Mouse (Mus musculus) embryonic facial prominence, embryonic 15.5 days (tissue): ENCODE data around the gene Sos1. TPM values are rescaled to one million over a fixed set of nuclear protein-coding genes. Genes with fewer than 3 reads are reported as not detected.

ENCODE experiments used
- ATAC-seq: fragments of 200-750 bp; cut with Nextera tagmentation; 2 replicates; pipeline ENCODE4 v1.8.0; 2017; ENCODE audit warnings: low read depth, moderate TSS enrichment; ENCODE audit not compliant: insufficient number of reproducible peaks, low FRiP score, low TSS enrichment
- H3K27ac ChIP-seq: fragments of 300-500 bp; sonication (generic); replicated peaks from 2 replicates; pipeline ENCODE4 v1.5.1; 2015; ENCODE audit warnings: mild to moderate bottlenecking, inconsistent platforms
- H3K27me3 ChIP-seq: fragments of 300-500 bp; sonication (generic); 2 replicates; pipeline ENCODE4 v1.6.1; 2015; ENCODE audit warnings: inconsistent platforms
- H3K36me3 ChIP-seq: fragments of 300-500 bp; sonication (generic); 2 replicates; pipeline ENCODE4 v1.6.1; 2015; ENCODE audit warnings: mild to moderate bottlenecking, inconsistent platforms
- H3K4me1 ChIP-seq: fragments of 300-500 bp; sonication (generic); 2 replicates; pipeline ENCODE4 v1.6.1; 2015; ENCODE audit warnings: inconsistent platforms
- H3K4me2 ChIP-seq: fragments of 300-500 bp; sonication (generic); replicated peaks from 2 replicates; pipeline ENCODE4 v1.6.1; 2015; ENCODE audit warnings: mild to moderate bottlenecking, inconsistent platforms
- H3K4me3 ChIP-seq: fragments of 300-500 bp; sonication (generic); replicated peaks from 2 replicates; pipeline ENCODE4 v1.5.1; 2015; ENCODE audit warnings: mild to moderate bottlenecking, inconsistent platforms
- H3K9ac ChIP-seq: fragments of 300-500 bp; sonication (generic); 2 replicates; pipeline ENCODE4 v1.6.1; 2015; ENCODE audit warnings: inconsistent platforms
- H3K9me3 ChIP-seq: fragments of 300-500 bp; sonication (generic); replicated peaks from 2 replicates; pipeline ENCODE4 v1.6.1; 2016; ENCODE audit warnings: inconsistent platforms
- WGBS: fragments of 180-500 bp; shearing (Covaris S2); methylation state at CpG from one replicate; pipeline ENCODE4 v1.1.7; 2015; 5-methylcytosine and 5-hydroxymethylcytosine counted together
- polyA plus RNA-seq: library from polyadenylated mRNA; unstranded; fragments of >200 nt; fragmentation: Nextera tagmentation; extraction: Ambion mirVana; gene quantifications from 2 replicates; pipeline ENCODE4 v1.2.1, GENCODE M21; 2015

Gene Sos1
- polyA plus RNA-seq, 1 experiment from 2014 or later, result 4.6 TPM

DNA sequence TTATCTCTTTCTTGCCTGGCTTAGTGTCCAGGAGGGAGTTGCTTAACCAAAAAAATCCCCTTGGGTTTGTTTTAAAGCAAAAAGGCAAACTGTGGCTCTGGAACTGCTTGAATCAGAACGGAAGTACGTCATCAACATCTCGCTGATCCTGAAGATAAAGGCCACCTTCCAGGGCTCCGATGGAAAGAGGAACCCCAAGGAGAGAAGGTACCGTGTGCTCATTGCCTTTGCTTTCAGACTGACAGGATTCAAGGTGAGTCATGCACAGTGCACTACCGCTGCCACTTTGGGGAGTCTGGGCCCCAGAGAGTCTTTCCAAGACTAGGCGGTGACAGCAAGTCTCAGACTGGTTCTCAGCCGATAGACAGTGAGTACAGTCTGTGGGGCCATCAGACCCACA lies 120.0 kb downstream of the Sos1 start:
- Histone ChIP-seq H3K4me3 (no peak overlapping the region), H3K36me3 (no peaks in the 10 kb centered on the region), H3K27ac (no peak overlapping the region), H3K9ac (no peak overlapping the region), H3K4me1 (no peaks in the 10 kb centered on the region), H3K27me3 (no peaks in the 10 kb centered on the region), H3K4me2 (no peak overlapping the region), H3K9me3 (no peaks in the 10 kb centered on the region)
- 76% methylated on average over 8 of the region's 8 CpGs for WGBS
- ATAC-seq, result no peak

DNA sequence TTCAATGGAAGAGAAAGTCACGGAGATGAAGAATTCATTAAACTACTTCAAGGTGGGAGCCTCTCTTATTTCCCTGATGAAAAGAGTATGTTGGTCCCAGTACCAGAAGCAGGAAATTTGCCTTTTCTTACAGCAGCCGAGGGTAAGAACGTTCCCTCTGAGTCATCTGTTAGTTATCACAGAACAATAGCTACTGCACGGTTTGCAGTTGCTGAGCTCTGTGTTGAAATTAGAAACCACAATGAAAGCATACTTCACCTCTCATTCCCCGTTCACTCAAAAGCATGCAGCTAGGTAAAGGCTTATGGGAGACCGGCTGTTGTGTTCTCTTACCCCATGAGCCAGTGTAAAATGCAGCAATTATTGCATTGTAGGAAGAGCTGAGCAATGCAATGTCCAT lies 133.0 kb downstream of the Sos1 start:
- Histone ChIP-seq H3K4me3 (no peak overlapping the region), H3K36me3 (no peaks in the 10 kb centered on the region), H3K9ac (no peak overlapping the region), H3K4me1 (peaks cover 8% of the 10 kb centered on the region; the same call in 1 of the 2 replicates), H3K27ac (no peak overlapping the region), H3K9me3 (no peaks in the 10 kb centered on the region), H3K27me3 (no peaks in the 10 kb centered on the region), H3K4me2 (no peak overlapping the region)
- WGBS, result 23% methylated on average over 6 of the region's 6 CpGs
- no peak for ATAC-seq

DNA sequence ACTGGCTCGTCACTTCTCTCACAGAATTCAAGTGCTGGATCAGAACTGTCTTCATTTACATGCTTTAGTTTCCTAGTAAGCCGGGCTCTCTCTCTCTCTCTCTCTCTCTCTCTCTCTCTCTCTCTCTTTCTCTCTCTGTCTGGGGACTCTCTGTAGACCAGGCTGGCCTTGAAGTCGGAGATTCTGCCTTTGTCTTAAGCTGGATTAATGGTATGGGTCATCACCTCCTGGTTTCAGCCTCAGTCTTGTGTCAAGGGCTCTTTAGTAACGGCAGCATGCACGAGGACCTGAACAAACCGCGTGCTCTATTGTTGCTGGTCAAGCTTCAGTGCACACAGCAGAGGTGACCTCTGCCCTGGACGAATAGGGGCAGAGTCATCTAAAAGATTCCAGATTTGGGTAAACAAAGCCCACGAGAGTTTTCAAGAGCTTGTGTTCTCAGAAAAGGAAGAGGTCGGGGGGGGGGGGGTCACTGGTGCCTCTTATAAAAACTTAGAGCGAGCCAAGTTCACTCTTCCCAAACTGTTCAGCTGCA lies 133.6 kb downstream of the Sos1 start:
- Histone ChIP-seq H3K4me2 (no peak overlapping the region), H3K36me3 (no peaks in the 10 kb centered on the region), H3K27ac (no peak overlapping the region), H3K4me3 (no peak overlapping the region), H3K9me3 (no peaks in the 10 kb centered on the region), H3K9ac (no peak overlapping the region), H3K4me1 (peaks cover 8% of the 10 kb centered on the region; the same call in 1 of the 2 replicates), H3K27me3 (no peaks in the 10 kb centered on the region)
- no peak for ATAC-seq
- WGBS, result 50% methylated on average over 11 of the region's 11 CpGs

DNA sequence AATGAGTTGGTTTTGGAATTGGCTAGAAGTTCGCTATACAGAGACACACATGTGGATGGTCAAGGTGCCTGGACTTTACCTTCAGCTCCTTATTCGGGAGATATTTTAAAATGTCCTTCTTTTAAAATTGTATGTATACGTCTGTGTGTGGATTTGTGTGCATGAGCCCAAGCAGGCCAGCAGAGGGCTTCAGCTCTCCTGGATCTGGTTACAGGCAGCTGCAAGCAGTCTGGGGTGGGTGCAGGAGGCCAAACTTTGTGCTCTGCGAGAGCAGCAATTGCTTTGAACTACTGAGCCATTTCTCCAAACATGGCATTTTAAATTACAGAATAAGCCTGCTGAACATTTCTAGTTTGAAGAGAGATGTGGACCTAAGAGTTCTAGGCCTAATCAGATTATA lies 135.0 kb downstream of the Sos1 start:
- H3K9me3 ChIP-seq, result no peaks in the 10 kb centered on the region

More for the DNA sequence above, 135.0 kb downstream of the Sos1 start:
- Histone ChIP-seq H3K36me3 (no peaks in the 10 kb centered on the region), H3K4me2 (no peak overlapping the region), H3K4me3 (no peak overlapping the region), H3K4me1 (peaks cover 8% of the 10 kb centered on the region; the same call in 1 of the 2 replicates), H3K27me3 (no peaks in the 10 kb centered on the region), H3K27ac (no peak overlapping the region), H3K9ac (no peak overlapping the region)
- 68% methylated on average over 4 of the region's 4 CpGs for WGBS
- no peak for ATAC-seq

Other genes with a start within 250 kb of the Sos1 start
- gene Morn2, start 190.2 kb downstream of the Sos1 start, polyA plus RNA-seq, result 28.2 and 35.1 TPM in 2 replicates
- 18.6 and 18.8 TPM in 2 replicates for gene Dhx57, start 190.0 kb downstream of the Sos1 start, polyA plus RNA-seq
- gene Arhgef33, start 173.0 kb downstream of the Sos1 start, polyA plus RNA-seq, result 0.65 and 1.2 TPM in 2 replicates
- 1.2 and 2.8 TPM in 2 replicates for gene Gm10190, start 106.9 kb downstream of the Sos1 start, polyA plus RNA-seq
- gene Cdkl4, start 97.4 kb upstream of the Sos1 start, polyA plus RNA-seq, result 2.3 and 4.7 TPM in 2 replicates
- gene Map4k3, start 248.0 kb upstream of the Sos1 start, polyA plus RNA-seq, result 23.6 and 23.9 TPM in 2 replicates